Mouse (Mus musculus) hindbrain, embryonic 13.5 days (tissue): Measurements from ENCODE around the gene Dapl1. TPM values are rescaled to one million over a fixed set of nuclear protein-coding genes. Genes with fewer than 3 reads are reported as not detected.

Experiments used
- ATAC-seq: fragments of 200-750 bp; cut with Nextera tagmentation; 2 replicates; pipeline ENCODE4 v1.8.0; 2017; ENCODE audit warnings: moderate TSS enrichment; ENCODE audit not compliant: low FRiP score
- H3K27ac ChIP-seq: fragments of 300-500 bp; sonication (generic); 2 replicates; pipeline ENCODE4 v1.5.1; 2015; ENCODE audit warnings: inconsistent platforms, mild to moderate bottlenecking, moderate library complexity
- H3K27me3 ChIP-seq: fragments of 300-500 bp; sonication (generic); 2 replicates; pipeline ENCODE4 v1.6.1; 2015; ENCODE audit warnings: mild to moderate bottlenecking, inconsistent platforms
- H3K36me3 ChIP-seq: fragments of 300-500 bp; sonication (generic); 2 replicates; pipeline ENCODE4 v1.6.1; 2015; ENCODE audit warnings: mild to moderate bottlenecking, inconsistent platforms
- H3K4me1 ChIP-seq: fragments of 300-500 bp; sonication (generic); replicated peaks from 2 replicates; pipeline ENCODE4 v1.6.1; 2015; ENCODE audit warnings: inconsistent platforms
- H3K4me2 ChIP-seq: fragments of 300-500 bp; sonication (generic); 2 replicates; pipeline ENCODE4 v1.6.1; 2015; ENCODE audit warnings: inconsistent platforms, mild to moderate bottlenecking, moderate library complexity
- H3K4me3 ChIP-seq: fragments of 300-500 bp; sonication (generic); 2 replicates; pipeline ENCODE4 v1.5.1; 2015; ENCODE audit warnings: mild to moderate bottlenecking, inconsistent platforms
- H3K9ac ChIP-seq: fragments of 300-500 bp; sonication (generic); 2 replicates; pipeline ENCODE4 v1.6.1; 2015; ENCODE audit warnings: mild to moderate bottlenecking, inconsistent platforms
- H3K9me3 ChIP-seq: fragments of 300-500 bp; sonication (generic); 2 replicates; pipeline ENCODE4 v1.6.1; 2016; ENCODE audit warnings: inconsistent platforms
- WGBS: fragments of 180-500 bp; shearing (Covaris S2); methylation state at CpG from one replicate; pipeline ENCODE4 v1.1.7; 2015; 5-methylcytosine and 5-hydroxymethylcytosine counted together
- polyA plus RNA-seq: library from polyadenylated mRNA; unstranded; fragments of >200 nt; fragmentation: Nextera tagmentation; extraction: Ambion mirVana; gene quantifications from 2 replicates; pipeline ENCODE4 v1.2.1, GENCODE M21; 2015

The Dapl1 gene
- polyA plus RNA-seq, 1 experiment from 2014 or later: not detected

- ATAC-seq: no peak
- no peak overlapping the region for H3K9ac ChIP-seq
- H3K4me1 ChIP-seq: peaks cover 8% of the 10 kb centered on the region
- no peak overlapping the region for H3K4me2 ChIP-seq
- H3K4me3 ChIP-seq: no peak overlapping the region
- 25% methylated on average over 13 of the region's 13 CpGs for WGBS
- no peak overlapping the region for H3K27ac ChIP-seq
- H3K9me3 ChIP-seq: no peaks in the 10 kb centered on the region
- H3K27me3 ChIP-seq: no peaks in the 10 kb centered on the region
- H3K36me3 ChIP-seq: no peaks in the 10 kb centered on the region
These were observed 59.9 kb downstream of the Dapl1 start for GRCm38 (mm10) chr2:59544237-59544909.

GRCm38 (mm10) chr2:59545001-59545400 is 60.5 kb downstream of the Dapl1 start:
- no peaks in the 10 kb centered on the region for H3K36me3 ChIP-seq
- WGBS: 31% methylated on average over 7 of the region's 7 CpGs
- no peak overlapping the region for H3K4me3 ChIP-seq
- no peak for ATAC-seq
- H3K4me2 ChIP-seq: no peak overlapping the region
- H3K9ac ChIP-seq: no peak overlapping the region
- H3K27me3 ChIP-seq: no peaks in the 10 kb centered on the region
- H3K4me1 ChIP-seq: peaks cover 8% of the 10 kb centered on the region
- H3K9me3 ChIP-seq: no peaks in the 10 kb centered on the region
- no peak overlapping the region for H3K27ac ChIP-seq

- no peak for ATAC-seq
These were observed 63.1 kb downstream of the Dapl1 start for GRCm38 (mm10) chr2:59547369-59548099.

GRCm38 (mm10) chr2:59552784-59553183 is 68.3 kb downstream of the Dapl1 start:
- ATAC-seq: no peak
- Histone ChIP-seq H3K9ac (no peak overlapping the region), H3K4me1 (no peaks in the 10 kb centered on the region), H3K4me2 (no peak overlapping the region), H3K36me3 (no peaks in the 10 kb centered on the region), H3K9me3 (no peaks in the 10 kb centered on the region), H3K4me3 (no peak overlapping the region), H3K27me3 (no peaks in the 10 kb centered on the region), H3K27ac (no peak overlapping the region)
- WGBS: 28% methylated on average over 1 of the region's 1 CpGs

More at GRCm38 (mm10) chr2:59547369-59548099, 63.1 kb downstream of the Dapl1 start:
- H3K27me3 ChIP-seq: no peaks in the 10 kb centered on the region
- H3K4me3 ChIP-seq: no peak overlapping the region
- H3K9me3 ChIP-seq: no peaks in the 10 kb centered on the region
- H3K9ac ChIP-seq: no peak overlapping the region
- H3K27ac ChIP-seq: no peak overlapping the region
- no peaks in the 10 kb centered on the region for H3K36me3 ChIP-seq
- H3K4me2 ChIP-seq: no peak overlapping the region
- peaks cover 8% of the 10 kb centered on the region for H3K4me1 ChIP-seq
- 94% methylated on average over 8 of the region's 8 CpGs for WGBS

- no peak for ATAC-seq
- 89% methylated on average over 2 of the region's 2 CpGs for WGBS
- no peaks in the 10 kb centered on the region for H3K9me3 ChIP-seq
- no peak overlapping the region for H3K27ac ChIP-seq
- no peak overlapping the region for H3K9ac ChIP-seq
- no peaks in the 10 kb centered on the region for H3K27me3 ChIP-seq
- H3K4me3 ChIP-seq: no peak overlapping the region
- no peaks in the 10 kb centered on the region for H3K36me3 ChIP-seq
- H3K4me2 ChIP-seq: no peak overlapping the region
- no peaks in the 10 kb centered on the region for H3K4me1 ChIP-seq
These were observed 70.0 kb downstream of the Dapl1 start for GRCm38 (mm10) chr2:59554373-59554940.

Other genes with a start within 250 kb of the Dapl1 start
- gene Tanc1, start 127.4 kb downstream of the Dapl1 start, polyA plus RNA-seq: 7.1 and 8.9 TPM in 2 replicates